Mouse (Mus musculus) frontal cortex, adult 2 months (tissue): ENCODE measurements at regions not wholly inside any gene's neighbourhood (a gene's known extent, or its start where the extent isn't known, plus 50 kb on each side); places are given as distances from the start of the nearest gene placed in this dataset.

Source experiments
- DNase-seq, 2 experiments: peaks; one replicate each; pipeline ENCODE4 v3.0.0; 2022; ENCODE audit warnings: low spot score in 1 of 2; ENCODE audit errors: extremely low spot score in 1 of 2

GRCm38 (mm10) chr7:110715545-110715944 lies 52.5 kb upstream of the Ampd3 start:
- DNase-seq, result peak; percentile 43 to 47

- no peak for DNase-seq
Measured at GRCm38 (mm10) chr7:110717104-110717503, 50.9 kb upstream of the Ampd3 start.
